Mouse (Mus musculus) small intestine, adult 2 months (tissue): ENCODE results near the gene Bclaf3. TPM values are rescaled to one million over a fixed set of nuclear protein-coding genes. Genes with fewer than 3 reads are reported as not detected.
"Not testable (repeated sequence)": the region's sequence is repeated elsewhere in the genome, so short reads cannot be mapped to it uniquely, and the experiment has no call there.

Experiments
- H3K27ac ChIP-seq: fragments of 200-500 bp; 2 replicates; pipeline ENCODE4 v1.5.1; 2012; ENCODE audit warnings: low read depth, low read length, control low read depth, inconsistent platforms; ENCODE audit not compliant: insufficient read depth
- H3K27me3 ChIP-seq: fragments of 200-500 bp; 2 replicates; pipeline ENCODE4 v1.6.1; 2012; ENCODE audit warnings: mild to moderate bottlenecking, moderate library complexity, low read length, inconsistent platforms; ENCODE audit not compliant: control insufficient read depth, insufficient read depth
- H3K36me3 ChIP-seq: fragments of 200-500 bp; 2 replicates; pipeline ENCODE4 v1.6.1; 2012; ENCODE audit warnings: mild to moderate bottlenecking, low read length, control low read depth, inconsistent platforms; ENCODE audit not compliant: control insufficient read depth, insufficient read depth
- H3K4me1 ChIP-seq: fragments of 200-500 bp; 2 replicates; pipeline ENCODE4 v1.6.1; 2012; ENCODE audit warnings: low read length, inconsistent platforms, mixed read lengths; ENCODE audit not compliant: control insufficient read depth, insufficient read depth, insufficient read length
- H3K4me3 ChIP-seq: fragments of 200-500 bp; 2 replicates; pipeline ENCODE4 v1.5.1; 2012; ENCODE audit warnings: low read depth, mild to moderate bottlenecking, control low read depth, inconsistent platforms, low read length, moderate library complexity
- CTCF ChIP-seq: fragments of 200-500 bp; IDR thresholded peaks from 2 replicates; pipeline ENCODE4 v1.5.1; 2012; ENCODE audit warnings: low read depth, mild to moderate bottlenecking, control low read depth, inconsistent platforms, low read length, moderate library complexity, mixed read lengths; ENCODE audit not compliant: insufficient replicate concordance, insufficient read length; ENCODE audit errors: extremely low read depth
- POLR2A ChIP-seq: fragments of 200-500 bp; IDR thresholded peaks from 2 replicates; pipeline ENCODE4 v1.6.1; 2012; ENCODE audit warnings: low read depth, mild to moderate bottlenecking, control low read depth, inconsistent platforms, low read length, moderate library complexity
- WGBS: fragments of 180-500 bp; shearing (Covaris S2); methylation state at CpG from one replicate; pipeline ENCODE4 v1.1.7; 2018; 5-methylcytosine and 5-hydroxymethylcytosine counted together
- polyA plus RNA-seq: library from polyadenylated mRNA; depleted of rRNA; stranded (reverse); fragments of >200 nt; gene quantifications from 2 replicates; pipeline ENCODE4 v1.2.3, GENCODE M21; 2012; rRNA removed

Gene Bclaf3
- polyA plus RNA-seq = 0.06 and 0.58 TPM in 2 replicates

DNA sequence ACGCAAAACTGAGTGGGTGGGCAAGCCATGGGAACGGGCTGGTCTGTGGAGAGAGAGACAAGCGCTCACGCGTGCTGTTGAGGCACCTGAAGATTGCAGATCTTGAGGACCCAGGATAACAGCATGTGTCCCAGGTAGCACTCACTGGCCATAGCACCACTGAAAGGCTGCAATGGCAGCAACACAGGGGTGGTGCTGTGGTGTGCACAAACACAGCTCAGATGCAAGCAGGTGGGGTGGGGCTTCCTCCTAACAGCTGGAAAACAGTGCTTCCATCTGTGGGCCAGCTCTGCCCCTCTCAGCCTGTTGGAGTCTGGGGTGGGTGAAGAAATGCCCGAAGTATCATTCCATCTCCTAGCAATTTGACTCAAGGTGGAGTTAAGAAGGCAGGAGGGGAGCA lies at the start of gene Bclaf3:
Gene Bclaf3, plus strand, starts transcription at position 301 of the 400 bp plus-strand sequence.
- H3K36me3 ChIP-seq = no peaks in the 10 kb centered on the region
- no peaks in the 10 kb centered on the region for H3K27me3 ChIP-seq
- no peak within 1 kb of the TSS for H3K4me3 ChIP-seq
- TF ChIP-seq CTCF = no peak
- TF ChIP-seq POLR2A = no peak
- H3K4me1 ChIP-seq = no peaks in the 10 kb centered on the region
- H3K27ac ChIP-seq = no peak within 1 kb of the TSS
- 80% methylated on average over 6 of the region's 6 CpGs for WGBS

DNA sequence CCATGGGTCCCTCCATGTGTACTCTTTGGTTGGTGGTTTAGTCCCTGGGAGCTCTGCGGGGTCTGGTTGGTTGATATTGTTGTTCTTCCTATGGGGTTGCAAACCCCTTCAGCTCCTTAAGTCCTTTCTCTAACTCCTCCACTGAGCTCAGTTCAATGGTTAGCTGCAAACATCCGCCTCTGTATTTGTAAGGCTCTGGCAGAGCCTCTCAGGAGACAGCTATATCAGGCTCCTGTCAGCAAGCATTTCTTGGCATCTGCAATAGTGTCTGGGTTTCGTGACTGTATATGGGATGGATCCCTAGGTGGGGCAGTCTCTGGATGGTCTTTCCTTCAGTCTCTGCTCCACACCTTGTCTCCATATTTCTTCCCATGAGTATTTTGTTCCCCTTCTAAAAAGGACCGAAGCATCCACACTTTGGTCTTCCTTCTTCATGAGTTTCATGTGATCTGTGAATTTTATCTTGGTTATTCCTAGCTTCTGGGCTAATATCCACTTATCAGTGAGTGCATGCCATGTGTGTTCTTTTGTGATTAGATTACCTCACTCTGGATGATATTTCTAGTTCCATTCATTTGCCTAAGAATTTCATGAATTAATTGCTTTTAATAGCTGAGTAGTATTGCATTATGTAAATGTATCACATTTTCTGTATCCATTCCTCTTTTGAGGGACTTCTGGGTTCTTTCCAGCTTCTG lies 48.1 kb upstream of the Bclaf3 start:
- H3K27me3 ChIP-seq, H3K4me1 ChIP-seq, H3K36me3 ChIP-seq, H3K4me3 ChIP-seq, H3K27ac ChIP-seq: not testable (repeated sequence)
- 81% methylated on average over 4 of the region's 4 CpGs for WGBS

DNA sequence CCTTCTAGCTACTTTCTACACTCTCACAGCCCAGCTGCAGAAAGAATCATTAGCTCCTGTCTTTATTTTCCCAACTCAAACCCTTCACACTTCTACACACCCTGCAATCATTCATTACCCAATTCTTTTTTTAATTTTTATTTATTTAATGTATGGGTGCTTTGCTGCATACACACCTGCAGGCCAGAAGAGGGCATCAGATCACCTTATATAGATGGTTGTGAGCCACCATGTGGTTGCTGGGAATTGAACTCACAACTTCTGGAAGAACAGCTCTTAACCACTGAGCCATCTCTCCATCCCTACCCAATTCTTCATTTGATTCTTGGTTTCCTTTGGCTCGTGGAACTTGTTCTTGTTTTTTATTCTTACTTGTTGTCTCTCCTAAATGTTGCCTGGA lies 42.2 kb upstream of the Bclaf3 start:
- Histone ChIP-seq H3K27ac (no peak overlapping the region), H3K4me3 (no peak overlapping the region), H3K4me1 (no peaks in the 10 kb centered on the region), H3K27me3 (no peaks in the 10 kb centered on the region), H3K36me3 (no peaks in the 10 kb centered on the region)
- TF ChIP-seq POLR2A (no peak), CTCF (no peak)
- WGBS = 75% methylated on average over 1 of the region's 1 CpGs

GRCm38 (mm10) chrX:159503181-159503580 lies 23.3 kb upstream of the Bclaf3 start:
- Histone ChIP-seq H3K4me3 (no peak overlapping the region), H3K36me3 (no peaks in the 10 kb centered on the region), H3K27me3 (no peaks in the 10 kb centered on the region), H3K27ac (no peak overlapping the region), H3K4me1 (no peaks in the 10 kb centered on the region)
- TF ChIP-seq CTCF = no peak
- no peak for TF ChIP-seq POLR2A
- 66% methylated on average over 2 of the region's 2 CpGs for WGBS

GRCm38 (mm10) chrX:159508331-159509036 lies 18.0 kb upstream of the Bclaf3 start:
- no peak overlapping the region for H3K27ac ChIP-seq
- H3K4me3 ChIP-seq = no peak overlapping the region
- WGBS = 56% methylated on average over 19 of the region's 19 CpGs
- TF ChIP-seq CTCF (no peak), POLR2A (no peak)
- no peaks in the 10 kb centered on the region for H3K4me1 ChIP-seq
- H3K27me3 ChIP-seq = no peaks in the 10 kb centered on the region
- no peaks in the 10 kb centered on the region for H3K36me3 ChIP-seq

GRCm38 (mm10) chrX:159509042-159509441 lies 17.4 kb upstream of the Bclaf3 start:
- Histone ChIP-seq H3K27ac (no peak overlapping the region), H3K4me1 (no peaks in the 10 kb centered on the region), H3K36me3 (no peaks in the 10 kb centered on the region), H3K27me3 (no peaks in the 10 kb centered on the region), H3K4me3 (no peak overlapping the region)
- WGBS = 70% methylated on average over 4 of the region's 4 CpGs
- TF ChIP-seq POLR2A (no peak), CTCF (no peak)

GRCm38 (mm10) chrX:159509847-159510715 lies 16.4 kb upstream of the Bclaf3 start:
- Histone ChIP-seq H3K4me1 (no peaks in the 10 kb centered on the region), H3K27me3 (no peaks in the 10 kb centered on the region), H3K4me3 (peak overlapping the region; percentile 43), H3K36me3 (no peaks in the 10 kb centered on the region), H3K27ac (no peak overlapping the region)
- no peak for TF ChIP-seq CTCF
- TF ChIP-seq POLR2A = no peak
- 72% methylated on average over 19 of the region's 19 CpGs for WGBS
